Mouse (Mus musculus) v-Abl transformed pro-B cells (cell line): Measurements from ENCODE around the gene Gm20388.

ENCODE experiments used
- in situ Hi-C, 2 experiments: fragments of 400-800 bp; cut with MboI; formaldehyde crosslinking; loops; one replicate each; pipeline ENCODE4 v1.15.1; 2025; ENCODE audit not compliant: unreplicated experiment in 2 of 2

Gene Gm20388

GRCm38 (mm10) chr8:121632401-121632800, 1721.8 kb downstream of the Gm20388 start:
- in situ Hi-C loops = no loop called here

- in situ Hi-C loops = no loop called here
These were observed 1724.9 kb downstream of the Gm20388 start for GRCm38 (mm10) chr8:121635534-121635933.

- in situ Hi-C loops = no loop called here
These were observed 1725.5 kb downstream of the Gm20388 start for GRCm38 (mm10) chr8:121636180-121636579.

- in situ Hi-C loops = no loop called here
These were observed 1732.2 kb downstream of the Gm20388 start for GRCm38 (mm10) chr8:121642804-121643203.

- in situ Hi-C loops = no loop called here
These were observed 1732.7 kb downstream of the Gm20388 start for GRCm38 (mm10) chr8:121643384-121643783.

GRCm38 (mm10) chr8:121647511-121648215, 1737.0 kb downstream of the Gm20388 start:
- in situ Hi-C loops = no loop called here

- in situ Hi-C loops = no loop called here
These were observed 1737.8 kb downstream of the Gm20388 start for GRCm38 (mm10) chr8:121648451-121648850.

- in situ Hi-C loops = no loop called here
These were observed 1738.8 kb downstream of the Gm20388 start for GRCm38 (mm10) chr8:121649423-121649822.

GRCm38 (mm10) chr8:121649904-121650303, 1739.3 kb downstream of the Gm20388 start:
- in situ Hi-C loops = no loop called here

- in situ Hi-C loops = no loop called here
These were observed 1740.0 kb downstream of the Gm20388 start for GRCm38 (mm10) chr8:121650389-121651307.

- in situ Hi-C loops = no loop called here
These were observed 1740.8 kb downstream of the Gm20388 start for GRCm38 (mm10) chr8:121651308-121651873.

GRCm38 (mm10) chr8:121651874-121652361, 1741.3 kb downstream of the Gm20388 start:
- in situ Hi-C loops = no loop called here

GRCm38 (mm10) chr8:121652774-121653323, 1742.2 kb downstream of the Gm20388 start, which contains the start of gene Zcchc14:
TSS of gene Zcchc14 (minus strand) at chr8:121652901.
- in situ Hi-C loops = no loop called here

GRCm38 (mm10) chr8:121653340-121654019, 1742.8 kb downstream of the Gm20388 start:
- in situ Hi-C loops = no loop called here

- in situ Hi-C loops = no loop called here
These were observed 1743.5 kb downstream of the Gm20388 start for GRCm38 (mm10) chr8:121654131-121654530.

- in situ Hi-C loops = no loop called here
These were observed 1744.4 kb downstream of the Gm20388 start for GRCm38 (mm10) chr8:121654966-121655494.

- in situ Hi-C loops = no loop called here
These were observed 1750.0 kb downstream of the Gm20388 start for GRCm38 (mm10) chr8:121660602-121661001.

GRCm38 (mm10) chr8:121661631-121662357, 1751.2 kb downstream of the Gm20388 start:
- in situ Hi-C loops = no loop called here

GRCm38 (mm10) chr8:121663101-121663500, 1752.5 kb downstream of the Gm20388 start:
- in situ Hi-C loops = no loop called here
